In genomic region chr2:75959183-75959849, GRCm38 (mm10) we compare ENCODE assay signal across 8 mouse cellular contexts. TPM values are rescaled to one million over a fixed set of nuclear protein-coding genes. Genes with fewer than 3 reads are reported as not detected.
A peak's percentile ranks its signal among the peaks of the same experiment; 100 is the strongest.
DNase-seq lines count a peak whose midpoint lies in the region; ATAC-seq and TF ChIP-seq lines count a peak whose summit lies in the region.

No protein-coding gene starts in this region.

- H3K9ac ChIP-seq in kidney, postnatal 0 days (ENCODE audit: low read depth, low read length) = no peak overlapping the region
- H3K9ac ChIP-seq in embryonic facial prominence, embryonic 15.5 days = no peak overlapping the region
- H3K9ac ChIP-seq in hindbrain, embryonic 15.5 days = no peak overlapping the region
- H3K9ac ChIP-seq in neural tube, embryonic 14.5 days (replicated peaks; ENCODE audit: low read depth, low read length) = no peak overlapping the region; the same call in 1 of the 2 replicates

- no peak overlapping the region for H3K4me3 ChIP-seq in kidney, postnatal 0 days (replicated peaks; ENCODE audit: low read depth, low read length)
- H3K4me3 ChIP-seq in embryonic facial prominence, embryonic 15.5 days (replicated peaks) = peak overlapping the region; percentile 15; the same call in 1 of the 2 replicates
- H3K4me3 ChIP-seq in hindbrain, embryonic 15.5 days = no peak overlapping the region
- no peak overlapping the region for H3K4me3 ChIP-seq in neural tube, embryonic 14.5 days (ENCODE audit: low read depth, low read length)
- no peak overlapping the region for H3K4me3 ChIP-seq in left cerebral cortex, adult 2 months

- no peaks in the 10 kb centered on the region for H3K9me3 ChIP-seq in kidney, postnatal 0 days (replicated peaks; ENCODE audit: low read length)
- H3K9me3 ChIP-seq in embryonic facial prominence, embryonic 15.5 days (replicated peaks) = no peaks in the 10 kb centered on the region
- no peaks in the 10 kb centered on the region for H3K9me3 ChIP-seq in hindbrain, embryonic 15.5 days
- no peaks in the 10 kb centered on the region for H3K9me3 ChIP-seq in neural tube, embryonic 14.5 days (ENCODE audit: control insufficient read depth, low read length)

- no peak for ATAC-seq in kidney, postnatal 0 days (replicated peaks; ENCODE audit: low FRiP score, low read depth)
- ATAC-seq in embryonic facial prominence, embryonic 15.5 days (ENCODE audit: insufficient number of reproducible peaks, low FRiP score, low TSS enrichment, low read depth) = no peak
- no peak for ATAC-seq in hindbrain, embryonic 15.5 days (ENCODE audit: low FRiP score, low read depth)
- no peak for ATAC-seq in neural tube, embryonic 14.5 days (ENCODE audit: low read depth)
- no peak for ATAC-seq in inflammation-experienced regulatory T-cells, adult 6 months

- no peaks in the 10 kb centered on the region for H3K36me3 ChIP-seq in kidney, postnatal 0 days (ENCODE audit: insufficient read depth, low read length)
- no peaks in the 10 kb centered on the region for H3K36me3 ChIP-seq in embryonic facial prominence, embryonic 15.5 days
- H3K36me3 ChIP-seq in hindbrain, embryonic 15.5 days = no peaks in the 10 kb centered on the region
- H3K36me3 ChIP-seq in neural tube, embryonic 14.5 days (ENCODE audit: control insufficient read depth, insufficient read depth, low read length) = no peaks in the 10 kb centered on the region

- no peak for TF ChIP-seq CTCF in kidney, postnatal 0 days (IDR thresholded peaks at IDR 0.05; ENCODE audit: low read depth)
- no peak for TF ChIP-seq CTCF in left cerebral cortex, adult 2 months (IDR thresholded peaks at IDR 0.05)

- intact Hi-C loops in left cerebral cortex, adult 2 months (cut with DNase I) = no loop called here

- H3K4me1 ChIP-seq in kidney, postnatal 0 days (replicated peaks; ENCODE audit: insufficient read depth, low read length) = peaks cover 17% of the 10 kb centered on the region
- peaks cover 29% of the 10 kb centered on the region for H3K4me1 ChIP-seq in embryonic facial prominence, embryonic 15.5 days
- H3K4me1 ChIP-seq in hindbrain, embryonic 15.5 days (replicated peaks) = peaks cover 26% of the 10 kb centered on the region
- peaks cover 12% of the 10 kb centered on the region for H3K4me1 ChIP-seq in neural tube, embryonic 14.5 days (ENCODE audit: control insufficient read depth, insufficient read depth, low read length)

- H3K27me3 ChIP-seq in kidney, postnatal 0 days (ENCODE audit: insufficient read depth, low read length) = no peaks in the 10 kb centered on the region
- no peaks in the 10 kb centered on the region for H3K27me3 ChIP-seq in embryonic facial prominence, embryonic 15.5 days
- no peaks in the 10 kb centered on the region for H3K27me3 ChIP-seq in hindbrain, embryonic 15.5 days
- H3K27me3 ChIP-seq in neural tube, embryonic 14.5 days (ENCODE audit: control insufficient read depth, insufficient read depth, low read length) = no peaks in the 10 kb centered on the region

- no peak for DNase-seq in kidney, postnatal 0 days (ENCODE audit: low spot score)
- no peak for DNase-seq in kidney, adult 9 months
- no peak for DNase-seq in left cerebral cortex, adult 2 months (ENCODE audit: extremely low spot score in 1 of 2, low spot score in 2 of 2)
- no peak for DNase-seq in layer of hippocampus, adult 11-12 months (ENCODE audit: low spot score)

- peak overlapping the region; percentile 57; the same call in 1 of the 2 replicates for H3K27ac ChIP-seq in kidney, postnatal 0 days
- H3K27ac ChIP-seq in embryonic facial prominence, embryonic 15.5 days (replicated peaks) = peak overlapping the region; percentile 70
- peak overlapping the region; percentile 69 for H3K27ac ChIP-seq in hindbrain, embryonic 15.5 days (replicated peaks)
- H3K27ac ChIP-seq in neural tube, embryonic 14.5 days (ENCODE audit: low read depth, low read length) = peak overlapping the region; percentile 10; the same call in 1 of the 2 replicates
- no peak overlapping the region for H3K27ac ChIP-seq in left cerebral cortex, adult 2 months

- no peak overlapping the region for H3K4me2 ChIP-seq in kidney, postnatal 0 days (ENCODE audit: low read length)
- H3K4me2 ChIP-seq in embryonic facial prominence, embryonic 15.5 days (replicated peaks) = peak overlapping the region; percentile 34
- peak overlapping the region; percentile 45 for H3K4me2 ChIP-seq in hindbrain, embryonic 15.5 days
- peak overlapping the region; percentile 5; the same call in 1 of the 2 replicates for H3K4me2 ChIP-seq in neural tube, embryonic 14.5 days (ENCODE audit: low read depth, low read length)

- WGBS in kidney, postnatal 0 days = 40% methylated on average over 18 of the region's 18 CpGs
- 23% methylated on average over 18 of the region's 18 CpGs for WGBS in embryonic facial prominence, embryonic 15.5 days
- 32% methylated on average over 18 of the region's 18 CpGs for WGBS in hindbrain, embryonic 15.5 days
- WGBS in neural tube, embryonic 14.5 days = 28% methylated on average over 18 of the region's 18 CpGs

RNA-seq across cellular contexts. Expression of gene Ttc30a2, which starts 18.7 kb away (rescaled TPM):
- 0.18 and 0.51 TPM in 2 replicates for polyA plus RNA-seq in kidney, postnatal 0 days (2015; fragmentation: Nextera tagmentation; extraction: Ambion mirVana)
- polyA plus RNA-seq in embryonic facial prominence, embryonic 15.5 days (2015; fragmentation: Nextera tagmentation; extraction: Ambion mirVana) = 0.35 and 0.43 TPM in 2 replicates
- polyA plus RNA-seq in hindbrain, embryonic 15.5 days (2015; fragmentation: Nextera tagmentation; extraction: Ambion mirVana) = 0.77 and 0.85 TPM in 2 replicates
- polyA plus RNA-seq in neural tube, embryonic 14.5 days (2014; fragmentation: Nextera tagmentation; extraction: Ambion mirVana) = 1.2 and 1.8 TPM in 2 replicates
- polyA plus RNA-seq in inflammation-experienced regulatory T-cells, adult 6 months (2017; shearing (Covaris generic)) = not detected
- total RNA-seq in left cerebral cortex, adult 2 months (2021) = under 1 TPM; 0.28 to 0.50 TPM

RNA-seq across cellular contexts. Expression of gene Ttc30b, which starts 20.9 kb away (rescaled TPM):
- polyA plus RNA-seq in kidney, postnatal 0 days (2015; fragmentation: Nextera tagmentation; extraction: Ambion mirVana) = 14.1 and 14.5 TPM in 2 replicates
- polyA plus RNA-seq in embryonic facial prominence, embryonic 15.5 days (2015; fragmentation: Nextera tagmentation; extraction: Ambion mirVana) = 16.5 and 21.7 TPM in 2 replicates
- polyA plus RNA-seq in hindbrain, embryonic 15.5 days (2015; fragmentation: Nextera tagmentation; extraction: Ambion mirVana) = 17.5 and 21.8 TPM in 2 replicates
- polyA plus RNA-seq in neural tube, embryonic 14.5 days (2014; fragmentation: Nextera tagmentation; extraction: Ambion mirVana) = 18.3 and 20.2 TPM in 2 replicates
- 1 to 10 TPM in 2 of 3 experiments, under 1 TPM in 1; 0.74 to 2.6 (median 1.7) TPM for polyA plus RNA-seq in inflammation-experienced regulatory T-cells, adult 6 months (2017; shearing (Covaris generic))
- total RNA-seq in left cerebral cortex, adult 2 months (2021) = 10 to 100 TPM; 10.3 to 13.1 TPM

RNA-seq across cellular contexts. Expression of gene Ttc30a1, which starts 22.5 kb away (rescaled TPM):
- polyA plus RNA-seq in kidney, postnatal 0 days (2015; fragmentation: Nextera tagmentation; extraction: Ambion mirVana) = 6.7 and 7.0 TPM in 2 replicates
- polyA plus RNA-seq in embryonic facial prominence, embryonic 15.5 days (2015; fragmentation: Nextera tagmentation; extraction: Ambion mirVana) = 6.8 and 7.5 TPM in 2 replicates
- 7.3 and 8.0 TPM in 2 replicates for polyA plus RNA-seq in hindbrain, embryonic 15.5 days (2015; fragmentation: Nextera tagmentation; extraction: Ambion mirVana)
- polyA plus RNA-seq in neural tube, embryonic 14.5 days (2014; fragmentation: Nextera tagmentation; extraction: Ambion mirVana) = 7.7 and 7.9 TPM in 2 replicates
- 1 to 10 TPM in 1 of 3 experiments, under 1 TPM in 2; 0.54 to 1.1 (median 0.71) TPM for polyA plus RNA-seq in inflammation-experienced regulatory T-cells, adult 6 months (2017; shearing (Covaris generic))
- total RNA-seq in left cerebral cortex, adult 2 months (2021) = 1 to 10 TPM; 2.9 to 3.4 TPM
